Mouse (Mus musculus) embryonic facial prominence, embryonic 13.5 days (tissue): ENCODE results near the gene Disp2. TPM values are rescaled to one million over a fixed set of nuclear protein-coding genes. Genes with fewer than 3 reads are reported as not detected.

Experiments used
- ATAC-seq: fragments of 200-750 bp; cut with Nextera tagmentation; 2 replicates; pipeline ENCODE4 v1.8.0; 2017; ENCODE audit warnings: low read depth; ENCODE audit not compliant: insufficient number of reproducible peaks, insufficient read depth, low FRiP score, low TSS enrichment
- H3K27ac ChIP-seq: fragments of 300-500 bp; sonication (generic); 2 replicates; pipeline ENCODE4 v1.5.1; 2015; ENCODE audit warnings: moderate library complexity, mild to moderate bottlenecking, inconsistent platforms
- H3K27me3 ChIP-seq: fragments of 300-500 bp; sonication (generic); 2 replicates; pipeline ENCODE4 v1.6.1; 2015; ENCODE audit warnings: mild to moderate bottlenecking, inconsistent platforms
- H3K36me3 ChIP-seq: fragments of 300-500 bp; sonication (generic); 2 replicates; pipeline ENCODE4 v1.6.1; 2015; ENCODE audit warnings: mild to moderate bottlenecking, inconsistent platforms
- H3K4me1 ChIP-seq: fragments of 300-500 bp; sonication (generic); 2 replicates; pipeline ENCODE4 v1.6.1; 2015; ENCODE audit warnings: inconsistent platforms
- H3K4me2 ChIP-seq: fragments of 300-500 bp; sonication (generic); 2 replicates; pipeline ENCODE4 v1.6.1; 2015; ENCODE audit warnings: moderate library complexity, mild to moderate bottlenecking, inconsistent platforms
- H3K4me3 ChIP-seq: fragments of 300-500 bp; sonication (generic); 2 replicates; pipeline ENCODE4 v1.5.1; 2015; ENCODE audit warnings: mild to moderate bottlenecking, inconsistent platforms
- H3K9ac ChIP-seq: fragments of 300-500 bp; sonication (generic); 2 replicates; pipeline ENCODE4 v1.6.1; 2015; ENCODE audit warnings: mild to moderate bottlenecking, inconsistent platforms
- H3K9me3 ChIP-seq: fragments of 300-500 bp; sonication (generic); 2 replicates; pipeline ENCODE4 v1.6.1; 2016; ENCODE audit warnings: inconsistent platforms
- WGBS: fragments of 180-500 bp; shearing (Covaris S2); methylation state at CpG from one replicate; pipeline ENCODE4 v1.1.7; 2015; ENCODE audit warnings: mixed read lengths; 5-methylcytosine and 5-hydroxymethylcytosine counted together
- polyA plus RNA-seq: library from polyadenylated mRNA; unstranded; fragments of >200 nt; fragmentation: Nextera tagmentation; extraction: Ambion mirVana; gene quantifications from 2 replicates; pipeline ENCODE4 v1.2.1, GENCODE M21; 2015

The Disp2 gene
- polyA plus RNA-seq, 1 experiment from 2014 or later: 0.34 TPM

- Histone ChIP-seq H3K9me3 (no peaks in the 10 kb centered on the region), H3K27me3 (no peaks in the 10 kb centered on the region), H3K36me3 (peaks cover 25% of the 10 kb centered on the region), H3K4me3 (peak within 1 kb of the TSS; percentile 82), H3K4me1 (peaks cover 16% of the 10 kb centered on the region), H3K27ac (peak within 1 kb of the TSS; percentile 61), H3K9ac (peak within 1 kb of the TSS; percentile 83), H3K4me2 (peak within 1 kb of the TSS; percentile 75)
- WGBS: under 1% methylated on average over 49 of the region's 49 CpGs
- ATAC-seq: peak; percentile 87
Measured at GRCm38 (mm10) chr2:118813981-118814836, 34.7 kb downstream of the Disp2 start, which contains the start of gene Knstrn. Gene Knstrn (plus strand): TSS chr2:118814003.

- 92% methylated on average over 5 of the region's 5 CpGs for whole genome bisulfite sequencing
- H3K36me3 ChIP-seq: peaks cover 70% of the 10 kb centered on the region
- ATAC-seq: no peak
Measured at GRCm38 (mm10) chr2:118822800-118823199, 43.3 kb downstream of the Disp2 start.

GRCm38 (mm10) chr2:118824396-118824795 is 44.9 kb downstream of the Disp2 start:
- 0 out of 2 replicates have a peak, but pooled peaks cover 4% of the 10 kb centered on the region for H3K9me3 ChIP-seq
- ATAC-seq: no peak
- H3K4me1 ChIP-seq: no peaks in the 10 kb centered on the region
- no peak overlapping the region for H3K9ac ChIP-seq
- no peak overlapping the region for H3K27ac ChIP-seq
- no peaks in the 10 kb centered on the region for H3K27me3 ChIP-seq
- H3K4me2 ChIP-seq: no peak overlapping the region
- H3K36me3 ChIP-seq: peaks cover 67% of the 10 kb centered on the region
- no peak overlapping the region for H3K4me3 ChIP-seq
- 85% methylated on average over 4 of the region's 4 CpGs for WGBS

More at GRCm38 (mm10) chr2:118822800-118823199, 43.3 kb downstream of the Disp2 start:
- Histone ChIP-seq H3K4me2 (no peak overlapping the region), H3K4me1 (no peaks in the 10 kb centered on the region), H3K27me3 (no peaks in the 10 kb centered on the region), H3K27ac (no peak overlapping the region), H3K9ac (no peak overlapping the region), H3K4me3 (no peak overlapping the region), H3K9me3 (0 out of 2 replicates have a peak, but pooled peaks cover 4% of the 10 kb centered on the region)

DNA sequence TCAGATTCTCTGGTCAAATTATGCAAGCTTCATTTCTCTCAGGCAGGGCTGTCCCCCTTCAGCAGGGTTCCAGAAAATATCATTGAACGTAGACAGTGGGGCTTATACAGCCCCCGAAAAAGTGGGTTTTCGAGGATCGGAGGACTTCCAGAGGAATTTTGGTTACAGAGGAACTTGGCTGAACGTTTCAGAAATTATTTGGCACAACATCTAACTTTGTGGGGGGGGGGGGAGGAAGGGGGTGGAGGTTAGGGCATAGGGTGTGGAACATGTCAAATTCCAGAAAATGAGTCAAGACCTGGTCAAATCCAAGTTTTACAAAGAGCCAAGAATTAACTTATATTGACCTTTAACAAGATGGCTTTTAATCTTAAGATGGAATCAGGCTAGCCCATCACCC is 49.6 kb downstream of the Disp2 start:
- 0 out of 2 replicates have a peak, but pooled peaks cover 4% of the 10 kb centered on the region for H3K9me3 ChIP-seq
- no peak overlapping the region for H3K9ac ChIP-seq
- WGBS: 91% methylated on average over 5 of the region's 5 CpGs
- ATAC-seq: no peak
- peaks cover 86% of the 10 kb centered on the region for H3K36me3 ChIP-seq
- no peak overlapping the region for H3K27ac ChIP-seq
- no peak overlapping the region for H3K4me2 ChIP-seq
- no peak overlapping the region for H3K4me3 ChIP-seq
- H3K4me1 ChIP-seq: no peaks in the 10 kb centered on the region
- no peaks in the 10 kb centered on the region for H3K27me3 ChIP-seq

DNA sequence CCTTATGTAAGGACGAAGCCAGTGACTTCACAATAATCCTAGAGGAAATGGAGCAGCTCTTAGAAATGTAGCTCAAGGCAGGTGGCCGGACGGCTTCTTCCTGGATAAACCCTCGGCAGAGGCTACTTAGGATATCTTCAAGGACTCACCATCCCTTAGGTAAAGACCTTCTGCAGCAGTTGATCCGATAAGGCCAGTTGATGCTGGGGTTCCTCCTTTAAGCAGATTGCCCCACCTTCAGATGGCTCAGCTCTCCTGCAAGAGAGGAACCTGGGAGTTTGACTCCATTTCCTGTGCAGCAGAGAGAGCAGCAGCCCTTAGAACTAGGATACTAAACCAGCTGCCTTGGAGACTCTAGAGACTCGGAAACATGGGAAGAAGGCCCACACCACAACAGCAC is 54.5 kb downstream of the Disp2 start:
- ATAC-seq: no peak
- Histone ChIP-seq H3K27ac (no peak overlapping the region), H3K4me3 (no peak overlapping the region), H3K9me3 (no peaks in the 10 kb centered on the region), H3K36me3 (peaks cover 61% of the 10 kb centered on the region), H3K9ac (no peak overlapping the region), H3K4me1 (no peaks in the 10 kb centered on the region), H3K4me2 (no peak overlapping the region), H3K27me3 (no peaks in the 10 kb centered on the region)
- WGBS: 93% methylated on average over 6 of the region's 6 CpGs

GRCm38 (mm10) chr2:118835115-118835514 is 55.6 kb downstream of the Disp2 start:
- no peak for ATAC-seq

DNA sequence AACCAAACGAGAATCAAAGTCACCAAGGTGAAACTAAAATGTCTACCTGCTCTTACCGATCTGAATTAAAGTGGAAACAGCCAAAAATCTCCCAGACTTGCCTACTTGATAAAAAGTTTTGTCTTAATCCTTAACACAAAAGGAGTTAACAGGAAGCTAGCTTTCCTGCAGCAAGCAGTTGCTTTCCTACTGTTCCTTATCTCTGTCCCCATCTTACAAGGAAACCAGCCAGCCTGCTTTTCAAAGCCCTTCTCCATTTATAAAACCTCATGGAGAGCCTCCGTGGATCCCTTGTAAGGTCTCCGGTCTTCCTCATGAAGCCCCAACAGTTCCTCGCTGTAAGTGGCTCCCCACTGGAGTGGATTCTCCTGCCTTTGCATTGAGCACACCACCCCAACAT is 58.8 kb downstream of the Disp2 start:
- Histone ChIP-seq H3K27ac (no peak overlapping the region), H3K36me3 (peaks cover 23% of the 10 kb centered on the region), H3K4me3 (no peak overlapping the region), H3K9me3 (no peaks in the 10 kb centered on the region), H3K9ac (no peak overlapping the region), H3K27me3 (no peaks in the 10 kb centered on the region), H3K4me1 (no peaks in the 10 kb centered on the region), H3K4me2 (no peak overlapping the region)
- ATAC-seq: no peak
- 32% methylated on average over 5 of the region's 5 CpGs for WGBS

More at GRCm38 (mm10) chr2:118835115-118835514, 55.6 kb downstream of the Disp2 start:
- no peak overlapping the region for H3K4me3 ChIP-seq
- no peaks in the 10 kb centered on the region for H3K4me1 ChIP-seq
- peak overlapping the region; percentile 27; the same call in 1 of the 2 replicates for H3K9ac ChIP-seq
- H3K27me3 ChIP-seq: no peaks in the 10 kb centered on the region
- WGBS: 73% methylated on average over 6 of the region's 6 CpGs
- no peaks in the 10 kb centered on the region for H3K9me3 ChIP-seq
- no peak overlapping the region for H3K4me2 ChIP-seq
- H3K27ac ChIP-seq: no peak overlapping the region
- peaks cover 52% of the 10 kb centered on the region for H3K36me3 ChIP-seq

DNA sequence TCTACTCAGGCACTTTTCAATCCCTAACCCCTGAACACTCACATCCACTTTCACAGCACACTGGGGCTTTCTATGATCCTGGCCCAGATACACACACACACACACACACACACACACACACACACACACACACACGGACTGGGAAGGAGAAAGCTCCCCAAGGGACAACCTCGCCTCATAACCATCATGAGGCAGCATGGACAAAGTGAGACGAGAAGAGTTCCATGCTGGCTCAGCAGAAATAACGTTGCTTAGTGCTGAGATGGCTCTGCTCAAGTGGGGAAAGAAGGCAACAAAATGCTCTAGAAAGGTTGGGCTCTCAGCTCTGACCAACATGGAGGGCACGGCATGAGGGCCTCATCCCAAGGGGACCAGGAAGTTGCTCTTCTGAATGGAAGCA is 61.7 kb downstream of the Disp2 start:
- no peak overlapping the region for H3K27ac ChIP-seq
- H3K36me3 ChIP-seq: no peaks in the 10 kb centered on the region
- H3K4me1 ChIP-seq: no peaks in the 10 kb centered on the region
- no peak for ATAC-seq
- no peak overlapping the region for H3K4me3 ChIP-seq
- no peak overlapping the region for H3K4me2 ChIP-seq
- no peaks in the 10 kb centered on the region; the same call in 1 of the 2 replicates for H3K9me3 ChIP-seq
- H3K27me3 ChIP-seq: no peaks in the 10 kb centered on the region
- 74% methylated on average over 5 of the region's 5 CpGs for WGBS
- H3K9ac ChIP-seq: no peak overlapping the region

DNA sequence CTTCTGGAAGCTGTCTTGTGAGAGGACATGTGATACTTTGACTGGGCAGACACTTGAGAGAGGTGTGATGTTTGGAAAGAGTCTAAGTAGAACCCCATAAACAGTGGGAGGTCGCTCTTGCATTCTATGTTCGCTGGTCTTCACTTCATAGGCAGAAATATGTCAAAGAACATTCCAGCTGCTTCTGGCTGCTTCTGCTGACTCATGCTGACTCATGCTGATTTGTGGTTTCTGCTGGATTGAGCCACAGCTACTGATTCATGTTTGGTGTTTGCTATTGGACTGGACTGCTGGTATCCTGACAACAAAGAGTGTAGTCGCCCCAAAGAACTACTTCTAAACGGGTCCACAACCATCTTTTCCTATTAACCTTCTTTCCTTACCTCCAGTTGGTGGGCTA is 62.3 kb downstream of the Disp2 start:
- no peak overlapping the region for H3K27ac ChIP-seq
- no peaks in the 10 kb centered on the region for H3K36me3 ChIP-seq
- no peaks in the 10 kb centered on the region for H3K4me1 ChIP-seq
- no peak overlapping the region for H3K9ac ChIP-seq
- H3K4me2 ChIP-seq: no peak overlapping the region
- ATAC-seq: no peak
- 82% methylated on average over 4 of the region's 4 CpGs for WGBS
- no peak overlapping the region for H3K4me3 ChIP-seq
- no peaks in the 10 kb centered on the region for H3K27me3 ChIP-seq
- H3K9me3 ChIP-seq: no peaks in the 10 kb centered on the region; the same call in 1 of the 2 replicates

DNA sequence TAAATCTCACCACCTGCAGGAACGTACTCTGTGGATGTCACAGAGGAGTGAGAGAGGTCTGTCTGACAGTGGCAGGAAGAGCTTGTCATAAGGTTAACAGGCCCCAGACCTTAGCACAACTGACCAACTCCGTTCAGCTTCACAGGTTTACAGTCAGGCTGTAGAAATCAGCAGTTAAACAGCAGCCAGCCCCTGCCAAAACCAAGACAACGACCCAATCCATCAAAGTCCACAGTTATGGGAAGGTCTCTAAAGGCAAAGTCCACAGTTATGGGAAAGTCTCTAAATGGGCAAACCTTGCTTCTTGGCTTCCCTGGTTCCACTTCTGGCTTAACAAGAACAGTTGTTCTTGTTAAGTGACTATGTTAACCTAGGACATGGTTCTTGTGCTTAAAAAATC is 64.9 kb downstream of the Disp2 start:
- WGBS: 81% methylated on average over 3 of the region's 3 CpGs
- H3K4me3 ChIP-seq: no peak overlapping the region
- no peaks in the 10 kb centered on the region for H3K27me3 ChIP-seq
- H3K36me3 ChIP-seq: no peaks in the 10 kb centered on the region
- no peaks in the 10 kb centered on the region for H3K4me1 ChIP-seq
- H3K9ac ChIP-seq: no peak overlapping the region
- H3K4me2 ChIP-seq: no peak overlapping the region
- ATAC-seq: no peak
- no peak overlapping the region for H3K27ac ChIP-seq
- no peaks in the 10 kb centered on the region; the same call in 1 of the 2 replicates for H3K9me3 ChIP-seq

DNA sequence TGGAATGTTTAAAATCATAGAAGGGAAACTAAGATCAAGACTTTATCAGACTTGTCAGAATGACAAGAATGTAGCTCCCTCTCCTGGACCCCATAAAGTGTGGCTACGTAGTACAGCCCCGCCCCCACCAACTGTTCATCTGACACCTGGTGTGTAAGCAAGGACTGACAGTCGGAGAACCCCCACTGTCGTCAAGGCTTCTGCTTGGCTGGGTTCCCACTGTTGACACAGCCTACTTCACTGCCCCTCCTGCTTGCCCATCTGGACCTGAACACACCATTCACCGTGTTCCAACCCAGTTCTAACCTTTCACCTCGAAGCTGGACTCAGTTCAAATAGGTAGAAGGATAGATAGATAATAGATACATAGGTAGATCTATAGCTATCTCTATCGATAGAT is 66.7 kb downstream of the Disp2 start:
- 61% methylated on average over 7 of the region's 7 CpGs for WGBS
- no peaks in the 10 kb centered on the region for H3K27me3 ChIP-seq
- H3K4me2 ChIP-seq: no peak overlapping the region
- no peak overlapping the region for H3K4me3 ChIP-seq
- H3K27ac ChIP-seq: no peak overlapping the region
- ATAC-seq: no peak
- no peak overlapping the region for H3K9ac ChIP-seq
- no peaks in the 10 kb centered on the region; the same call in 1 of the 2 replicates for H3K9me3 ChIP-seq
- no peaks in the 10 kb centered on the region for H3K36me3 ChIP-seq
- H3K4me1 ChIP-seq: no peaks in the 10 kb centered on the region

GRCm38 (mm10) chr2:118851756-118852155 is 72.2 kb downstream of the Disp2 start:
- ATAC-seq: no peak
- Histone ChIP-seq H3K4me3 (no peak overlapping the region), H3K9me3 (no peaks in the 10 kb centered on the region), H3K4me1 (no peaks in the 10 kb centered on the region), H3K27ac (no peak overlapping the region), H3K4me2 (no peak overlapping the region), H3K9ac (no peak overlapping the region), H3K36me3 (no peaks in the 10 kb centered on the region), H3K27me3 (no peaks in the 10 kb centered on the region)
- 4% methylated on average over 3 of the region's 3 CpGs for WGBS
